Mouse (Mus musculus): Measurements from ENCODE around the gene Trappc3.
"Not testable (repeated sequence)": the region's sequence is repeated elsewhere in the genome, so short reads cannot be mapped to it uniquely, and the experiment has no call there.

Trappc3 gene

DNA sequence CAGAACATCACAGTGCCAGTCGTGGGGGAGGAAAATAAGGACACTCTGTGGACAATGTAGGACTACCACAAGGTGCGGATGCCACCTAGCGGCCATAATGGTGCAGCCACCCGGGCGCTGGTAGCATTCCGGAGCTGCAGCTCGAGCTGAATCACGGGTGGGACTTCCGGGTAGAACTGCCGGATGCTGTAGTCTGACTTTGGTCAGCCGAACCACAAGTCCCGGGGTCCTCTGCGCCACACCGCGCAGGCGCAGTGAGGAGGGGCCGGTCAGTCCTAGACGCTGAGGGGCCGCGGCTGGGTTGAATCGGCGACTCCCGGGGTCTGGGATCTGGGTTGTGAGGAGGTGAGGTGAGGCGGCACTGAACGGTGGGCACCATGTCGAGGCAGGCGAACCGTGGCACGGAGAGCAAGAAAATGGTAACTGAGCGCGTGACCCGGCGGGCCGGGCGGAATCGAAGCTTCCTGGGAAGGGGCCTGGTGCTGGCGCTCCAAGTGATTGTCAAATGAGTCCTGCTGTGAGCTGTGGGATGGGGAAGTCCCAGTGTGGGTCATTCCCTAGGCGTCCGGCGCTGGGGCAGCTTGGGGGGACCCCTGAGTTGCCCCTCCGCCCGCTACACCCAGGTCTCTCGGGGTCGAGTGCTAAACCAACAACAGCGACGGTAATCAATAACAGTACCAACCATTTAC is at the start of gene Trappc3:
Trappc3 (plus strand) TSS at position 207 of the 689 bp plus-strand sequence.
- peak; percentile 99 to 100 for DNase-seq

- peak; percentile 43 to 74 for DNase-seq
Measured at GRCm38 (mm10) chr4:126217771-126218170, 44.4 kb upstream of the Trappc3 start.

DNA sequence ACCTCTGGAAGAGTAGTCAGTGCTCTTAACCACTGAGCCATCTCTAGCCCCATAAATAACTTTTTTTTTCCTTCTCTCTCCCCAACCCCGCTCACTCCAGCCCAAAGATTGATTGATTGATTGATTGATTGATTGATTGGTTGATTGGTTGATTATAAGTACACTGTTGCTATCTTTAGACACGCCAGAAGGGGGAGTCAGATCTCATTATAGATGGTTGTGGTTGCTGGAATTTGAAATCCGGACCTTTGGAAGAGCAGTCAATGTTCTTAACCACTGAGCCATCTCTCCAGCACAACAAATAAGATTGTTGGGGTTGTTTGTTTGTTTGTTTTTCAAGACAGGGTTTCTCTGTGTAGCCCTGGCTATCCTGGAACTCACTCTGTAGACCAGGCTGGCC is 42.6 kb upstream of the Trappc3 start:
- not testable (repeated sequence) for DNase-seq

- DNase-seq, result no peak
Measured at GRCm38 (mm10) chr4:126220045-126220444, 42.1 kb upstream of the Trappc3 start.

DNA sequence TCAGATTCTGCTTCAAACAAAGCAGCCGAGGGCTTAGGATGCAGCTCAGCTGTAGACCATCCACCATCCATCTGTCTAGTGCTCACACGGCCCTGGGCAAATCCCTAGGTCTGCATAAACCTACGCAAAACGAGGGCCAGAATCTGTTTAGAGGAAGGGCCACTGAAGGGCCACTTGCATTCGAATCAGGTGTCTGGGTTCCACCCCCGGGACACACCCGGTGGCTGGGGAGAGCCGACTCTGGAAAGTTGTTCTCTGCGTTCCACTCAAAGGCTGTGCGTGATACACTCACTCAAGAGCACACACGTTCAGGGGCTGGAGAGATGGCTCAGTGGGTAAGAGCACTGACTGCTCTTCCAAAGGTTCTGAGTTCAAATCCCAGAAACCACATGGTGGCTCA is 39.5 kb upstream of the Trappc3 start:
- no peak for DNase-seq

GRCm38 (mm10) chr4:126226640-126227039 is 35.5 kb upstream of the Trappc3 start:
- no peak for DNase-seq

DNA sequence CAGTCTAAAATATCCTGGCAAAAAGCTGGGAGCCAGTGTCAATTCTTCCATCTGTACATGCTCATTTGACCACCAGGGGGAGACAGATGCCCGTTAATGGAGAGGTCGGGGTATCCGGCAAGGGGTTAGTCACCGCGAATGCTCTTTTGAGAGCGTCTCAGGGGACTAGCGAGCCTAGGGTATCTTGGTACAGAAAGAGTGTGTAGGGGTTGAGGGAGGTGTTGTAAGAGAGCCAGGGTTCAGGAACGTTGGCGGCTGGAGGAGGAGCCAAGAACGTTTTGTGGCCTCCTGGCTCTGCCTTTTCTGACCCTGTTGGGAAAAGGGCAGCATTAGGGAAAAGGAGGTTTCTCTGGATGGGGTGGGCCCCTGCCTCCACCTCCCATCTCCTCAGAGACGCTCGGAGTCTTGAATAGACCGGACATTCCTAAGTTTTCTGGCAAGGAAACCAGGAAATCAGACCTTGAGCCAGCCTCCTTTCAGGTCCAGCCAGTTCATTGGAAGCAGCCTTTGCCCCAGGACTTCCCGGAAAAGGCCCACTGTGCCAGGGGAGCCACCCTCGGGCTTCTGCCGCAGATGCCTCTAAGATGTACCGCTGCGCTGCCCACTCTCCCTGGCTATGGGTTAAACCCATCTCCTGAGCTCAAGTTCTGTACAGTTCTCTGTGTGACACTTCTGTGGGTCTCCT is 34.9 kb upstream of the Trappc3 start:
- peak; percentile 85 to 93 for DNase-seq

DNA sequence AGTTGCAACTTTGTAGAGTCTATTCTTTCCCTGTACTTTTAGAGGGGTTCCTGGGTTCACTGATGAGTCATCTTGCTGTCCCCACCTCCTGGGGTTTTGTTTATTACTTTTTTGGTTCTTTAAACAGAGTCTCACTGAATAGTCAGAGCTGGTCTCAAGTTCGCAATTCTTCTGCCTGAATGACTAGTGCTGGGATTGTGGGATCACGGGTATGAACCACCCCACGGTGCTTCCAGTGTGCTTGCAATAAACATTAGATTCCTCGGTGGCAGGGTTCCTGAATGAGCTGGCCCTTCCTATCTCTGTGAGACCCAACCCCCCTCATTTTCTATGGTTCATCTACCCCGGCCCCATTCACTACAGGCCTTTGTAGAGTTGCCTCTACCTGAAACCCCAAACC is 34.0 kb upstream of the Trappc3 start:
- DNase-seq, result no peak

DNA sequence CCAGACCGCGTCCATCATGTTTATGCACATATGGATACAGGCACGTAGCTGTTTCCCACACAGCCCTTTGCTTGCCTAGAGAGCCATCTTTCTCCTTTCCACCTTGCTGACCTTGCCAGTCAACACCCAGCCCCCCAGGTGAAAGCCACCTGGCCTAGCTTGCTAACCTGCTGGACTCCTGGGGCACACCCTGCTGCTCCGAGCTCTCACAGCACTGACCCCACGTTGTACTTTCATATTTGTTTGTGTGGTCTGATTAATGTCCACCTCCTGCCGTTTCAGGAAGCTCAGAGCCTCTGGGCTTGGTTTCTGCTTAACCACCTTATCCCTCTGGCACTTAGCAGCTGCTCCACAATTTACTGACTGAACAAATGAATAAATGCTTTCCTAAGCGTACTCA is 32.2 kb upstream of the Trappc3 start:
- DNase-seq, result no peak

GRCm38 (mm10) chr4:126233676-126234308 is 28.3 kb upstream of the Trappc3 start:
- no peak for DNase-seq

DNA sequence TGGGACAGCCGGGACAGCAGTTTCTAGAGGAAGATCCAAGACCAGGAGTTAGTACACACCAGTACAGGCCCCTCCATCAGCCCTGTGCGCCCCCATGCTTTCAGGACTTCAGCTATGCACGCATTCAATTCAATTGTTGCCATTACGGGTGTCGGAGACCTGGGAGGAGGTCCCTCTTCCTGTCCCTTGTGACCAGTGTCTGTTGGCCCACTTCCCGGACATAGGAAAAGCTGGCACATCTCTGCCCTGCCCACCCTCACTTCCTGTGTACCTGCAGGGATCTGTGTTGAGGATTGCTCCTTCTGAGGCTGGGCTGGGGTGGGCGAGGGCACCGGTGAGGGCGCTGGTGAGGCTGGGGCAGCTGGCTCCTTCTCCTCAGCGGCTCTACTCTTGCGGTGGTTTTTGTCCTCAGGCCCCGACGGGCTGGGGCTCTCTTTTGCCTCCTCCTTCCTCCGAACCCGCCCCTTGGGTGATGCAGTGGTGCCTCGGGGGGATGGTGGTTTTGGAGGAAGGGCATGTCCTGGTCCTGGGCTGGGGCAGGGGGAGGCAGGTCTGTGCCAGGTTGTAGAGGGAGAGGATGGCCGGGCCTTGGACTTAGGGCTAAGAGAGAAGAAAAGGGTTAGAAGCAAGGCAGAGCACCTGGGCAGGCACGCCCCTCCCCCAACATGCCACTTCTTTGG is 27.5 kb upstream of the Trappc3 start:
- DNase-seq, result peak; percentile 69 to 79

DNA sequence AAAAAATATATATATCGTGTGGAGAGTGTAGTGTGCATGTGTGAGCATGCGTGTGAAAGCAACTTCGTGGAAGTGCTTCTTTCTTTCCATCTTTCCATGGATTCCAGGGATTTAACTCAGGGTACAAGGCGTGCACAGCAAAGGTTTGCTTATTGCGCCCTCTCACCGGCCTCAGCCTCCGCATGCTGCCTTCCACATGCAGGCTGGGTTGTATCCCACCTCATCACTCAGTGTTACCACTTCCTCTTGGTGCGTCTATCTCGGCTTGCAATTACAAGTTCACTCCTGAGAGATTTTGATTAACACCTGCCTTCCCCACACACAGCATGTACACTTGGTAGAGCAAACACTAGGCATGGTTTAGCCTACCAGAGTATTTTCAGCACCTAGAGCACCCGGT is 26.9 kb upstream of the Trappc3 start:
- DNase-seq, result no peak

DNA sequence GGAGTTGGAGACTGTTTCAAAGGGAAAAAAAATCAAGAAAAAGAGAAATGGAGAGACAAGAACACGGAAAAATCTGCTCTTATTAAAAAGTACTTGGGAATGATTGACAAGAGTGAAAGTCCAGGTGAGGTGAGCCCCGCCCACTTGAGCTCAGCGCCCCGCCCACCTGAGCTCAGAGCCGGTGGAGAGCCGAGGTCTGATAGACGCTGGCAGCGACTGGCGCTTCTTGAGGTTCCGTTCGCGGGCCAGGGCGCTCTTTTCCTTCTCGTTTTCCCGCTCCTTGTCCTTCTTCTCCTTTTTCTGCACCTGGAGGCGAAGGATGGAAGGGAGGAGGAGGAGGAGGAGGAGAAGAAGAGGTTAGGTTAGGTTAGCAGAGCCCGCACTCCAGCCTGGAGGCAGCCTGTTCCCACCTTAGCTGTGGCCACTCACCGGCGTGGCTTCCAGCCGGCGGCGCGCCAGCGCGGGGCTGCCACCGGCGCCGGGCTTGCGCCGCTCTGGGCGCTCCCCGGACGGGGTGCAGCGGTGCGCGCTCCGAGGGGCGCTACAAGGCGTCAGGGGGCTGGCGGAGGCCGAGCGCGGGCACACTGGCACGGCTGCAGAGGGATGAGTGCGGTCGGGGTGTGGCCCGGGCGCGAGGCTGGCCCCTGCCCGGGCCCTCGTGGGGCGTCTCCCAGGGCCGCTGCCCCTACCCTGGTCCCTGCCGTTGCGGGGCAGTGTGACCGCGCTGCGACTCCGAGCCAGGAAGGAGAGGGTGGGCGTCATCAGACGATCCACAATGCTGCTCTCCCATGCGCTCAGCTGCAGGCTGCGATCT is 25.5 kb upstream of the Trappc3 start:
- DNase-seq, result peak; percentile 67 to 76

DNA sequence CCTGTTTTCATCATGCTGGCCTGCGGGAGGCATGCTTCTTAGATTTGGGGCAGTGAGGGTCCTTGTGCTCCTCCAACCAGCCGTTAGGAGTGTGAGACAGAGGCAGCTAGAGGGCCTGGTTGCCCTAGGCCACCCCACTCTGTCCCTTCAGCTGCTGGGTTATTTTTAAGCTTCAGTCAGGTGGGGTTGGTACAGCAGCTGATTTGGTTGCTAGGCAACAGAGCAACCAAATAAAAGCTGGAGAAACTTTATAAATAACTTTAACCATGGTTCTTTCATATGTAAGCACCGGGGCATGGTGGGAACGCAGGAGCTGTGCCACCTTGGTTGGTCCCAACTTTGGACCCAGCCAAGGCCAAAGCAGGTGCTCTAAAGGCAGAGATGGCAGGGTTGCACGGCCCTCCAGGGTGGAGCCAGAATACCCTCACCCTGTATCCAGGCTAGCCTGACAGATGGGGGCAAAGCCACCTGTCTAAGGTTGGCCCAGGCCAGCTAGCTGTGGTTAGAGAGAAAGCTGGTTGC is 24.3 kb upstream of the Trappc3 start:
- no peak for DNase-seq

DNA sequence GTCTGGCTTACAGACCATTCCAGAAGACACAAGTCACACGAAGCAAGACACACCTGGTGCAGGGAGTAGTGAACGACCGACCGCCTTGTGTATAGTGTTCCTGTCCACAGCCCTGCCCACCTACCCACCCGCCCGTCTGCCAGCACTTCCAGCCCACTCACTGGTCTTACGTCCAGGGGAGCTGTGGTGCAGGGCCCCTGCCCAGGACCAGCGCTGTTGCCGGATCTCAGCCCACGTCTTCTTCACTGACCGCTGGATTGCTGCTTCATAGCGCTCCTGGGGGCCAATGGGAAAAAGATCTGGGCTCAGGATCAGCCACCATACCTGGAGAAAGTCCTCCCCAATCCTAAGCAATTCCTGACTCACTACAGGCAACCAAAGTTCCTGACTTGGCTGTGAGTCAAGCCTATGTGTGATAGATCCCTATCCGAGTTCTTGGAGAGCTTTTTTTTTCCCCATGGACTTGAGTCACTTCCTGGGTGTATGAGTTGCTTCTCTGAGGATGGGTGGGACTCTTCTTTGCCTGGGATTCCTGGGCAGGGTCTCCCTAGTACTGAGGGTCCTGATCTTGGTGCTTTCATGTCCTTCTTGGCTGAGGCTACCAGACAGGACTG is 22.2 kb upstream of the Trappc3 start:
- no peak for DNase-seq

DNA sequence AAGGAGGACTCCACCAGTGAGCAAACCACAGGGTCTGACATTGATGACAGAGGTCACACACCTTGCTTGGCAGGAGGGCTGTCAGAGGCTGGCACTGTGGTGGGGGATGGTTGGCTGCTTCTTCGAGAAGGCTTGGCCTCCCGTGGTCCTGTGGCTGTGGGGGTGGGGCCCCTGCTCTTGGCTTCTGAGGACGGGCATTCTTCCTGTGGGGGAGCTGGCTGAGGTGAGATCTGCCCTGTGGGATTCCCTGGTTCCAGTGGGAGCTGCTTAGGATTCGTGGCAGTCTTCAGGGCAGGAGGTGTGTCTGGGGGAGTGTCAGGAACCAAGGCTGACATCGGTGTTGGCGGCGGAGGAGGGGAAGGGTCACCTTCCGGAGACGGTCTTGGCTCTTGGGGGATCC is 20.2 kb upstream of the Trappc3 start:
- no peak for DNase-seq

DNA sequence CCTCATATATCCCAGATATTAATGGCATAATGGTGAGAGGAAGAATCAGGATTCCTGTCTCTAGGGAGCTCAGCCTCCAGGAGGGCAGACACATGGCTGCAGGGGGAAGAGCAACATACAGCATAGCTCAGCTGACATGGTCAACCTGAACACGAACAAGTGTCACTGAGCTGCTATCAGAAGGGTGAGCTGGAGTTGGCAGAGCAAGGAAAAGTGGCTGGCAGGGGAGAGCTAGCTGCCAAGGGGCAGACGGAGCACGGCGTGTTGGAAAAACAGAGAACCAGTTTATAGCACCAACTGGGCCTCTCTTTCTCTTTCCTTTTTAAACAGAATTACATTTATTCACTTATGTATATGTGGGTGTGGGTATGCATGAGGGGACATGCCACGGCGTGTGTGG is 19.6 kb upstream of the Trappc3 start:
- DNase-seq, result no peak

DNA sequence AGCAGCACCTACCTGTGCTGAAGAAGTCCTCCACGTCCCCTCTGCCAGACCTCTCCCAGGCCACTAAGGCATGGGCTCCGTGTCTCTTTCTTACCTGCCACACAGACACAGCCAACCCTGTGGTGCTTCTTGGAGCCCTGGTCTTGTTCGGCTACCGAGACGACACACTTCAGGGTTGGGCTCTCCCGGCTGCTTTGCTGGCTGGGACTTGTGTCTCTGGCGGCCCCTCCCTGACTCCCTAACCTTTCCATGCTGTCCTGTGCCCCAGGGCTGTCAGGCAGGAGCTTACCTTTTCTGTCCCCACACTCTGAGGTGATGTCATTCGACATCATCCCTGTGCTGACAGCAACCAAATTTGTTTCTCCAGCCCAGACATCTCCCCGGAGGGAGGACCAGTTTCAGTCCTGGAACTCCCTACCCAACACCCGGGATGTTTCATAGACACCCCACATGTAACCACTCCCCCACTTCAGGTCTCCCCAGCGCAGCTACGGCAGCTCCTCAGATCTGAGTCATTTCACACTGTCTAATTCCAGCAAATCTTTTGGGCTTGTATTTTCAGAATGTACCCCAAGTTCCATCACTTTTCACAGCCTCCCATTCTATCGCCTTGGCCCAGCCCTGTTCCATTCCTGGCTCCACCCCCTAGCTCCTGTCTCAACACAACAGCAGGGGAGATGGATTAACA is 15.8 kb upstream of the Trappc3 start:
- DNase-seq, result no peak

GRCm38 (mm10) chr4:126248261-126248868 is 13.8 kb upstream of the Trappc3 start:
- no peak for DNase-seq

DNA sequence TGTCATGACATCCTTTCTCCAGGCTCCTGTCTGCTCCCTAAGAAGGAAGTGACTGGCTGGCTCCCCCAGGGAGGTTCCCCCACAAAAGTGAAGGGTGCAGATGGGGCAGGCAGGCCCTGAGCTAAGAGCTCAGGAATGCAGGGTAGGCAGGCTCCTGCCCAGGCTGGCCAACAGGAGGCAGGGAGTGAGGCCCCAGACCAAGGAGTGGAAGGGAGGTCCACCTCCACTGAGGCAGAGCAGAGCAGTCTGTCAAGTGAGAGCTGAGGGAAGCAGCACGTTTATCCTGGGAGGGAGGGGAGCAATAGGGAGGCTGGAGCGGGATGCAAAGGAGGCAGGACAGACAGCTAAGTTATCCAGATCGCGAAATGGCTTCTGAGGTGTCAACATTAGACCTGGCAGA is 11.5 kb upstream of the Trappc3 start:
- DNase-seq, result no peak

Data from lung, postnatal 4 days (tissue).